Mouse (Mus musculus) small intestine, adult 2 months (tissue): ENCODE results near the gene Rap1gap2.

Source experiments
- CTCF ChIP-seq: fragments of 200-500 bp; IDR thresholded peaks from 2 replicates; pipeline ENCODE4 v1.5.1; 2012; ENCODE audit warnings: low read depth, mild to moderate bottlenecking, control low read depth, inconsistent platforms, low read length, moderate library complexity, mixed read lengths; ENCODE audit not compliant: insufficient replicate concordance, insufficient read length; ENCODE audit errors: extremely low read depth
- POLR2A ChIP-seq: fragments of 200-500 bp; IDR thresholded peaks from 2 replicates; pipeline ENCODE4 v1.6.1; 2012; ENCODE audit warnings: low read depth, mild to moderate bottlenecking, control low read depth, inconsistent platforms, low read length, moderate library complexity

DNA sequence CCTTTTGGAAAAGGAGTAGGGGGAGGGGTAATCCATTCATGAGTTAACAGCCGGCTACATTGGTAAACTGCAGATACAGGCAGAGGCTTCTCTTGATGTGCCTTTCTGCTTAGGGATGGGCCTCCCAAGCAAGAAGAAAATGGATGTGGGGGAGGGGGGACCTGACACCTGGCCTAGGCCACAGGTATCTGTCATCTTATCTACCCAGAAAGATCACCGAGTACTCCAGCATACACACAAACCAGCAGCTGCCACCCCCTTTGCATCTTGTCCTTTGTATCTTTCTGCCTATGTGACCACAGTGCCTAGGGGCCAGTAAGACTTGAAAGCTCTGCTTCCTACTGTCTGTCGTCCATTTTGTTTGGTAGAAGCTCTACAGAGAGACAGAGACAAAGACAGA, 79.0 kb downstream of the Rap1gap2 start:
- TF ChIP-seq POLR2A (no peak), CTCF (no peak)
